Mouse (Mus musculus) stomach, embryonic 16.5 days (tissue): ENCODE results near the gene Adtrp. TPM values are rescaled to one million over a fixed set of nuclear protein-coding genes. Genes with fewer than 3 reads are reported as not detected.

ENCODE experiments used
- ATAC-seq: fragments of 200-750 bp; cut with Nextera tagmentation; 2 replicates; pipeline ENCODE4 v1.8.0; 2017; ENCODE audit warnings: moderate number of reproducible peaks, moderate TSS enrichment; ENCODE audit not compliant: insufficient read depth, low FRiP score
- H3K27ac ChIP-seq: fragments of 300-500 bp; sonication (generic); 2 replicates; pipeline ENCODE4 v1.5.1; 2014; ENCODE audit warnings: low read length
- H3K27me3 ChIP-seq: fragments of 300-500 bp; sonication (generic); 2 replicates; pipeline ENCODE4 v1.6.1; 2014; ENCODE audit warnings: low read length, control low read depth, mixed read lengths; ENCODE audit not compliant: control insufficient read depth, insufficient read depth
- H3K36me3 ChIP-seq: fragments of 300-500 bp; sonication (generic); 2 replicates; pipeline ENCODE4 v1.6.1; 2014; ENCODE audit warnings: low read length; ENCODE audit not compliant: control insufficient read depth, insufficient read depth
- H3K4me1 ChIP-seq: fragments of 300-500 bp; sonication (generic); 2 replicates; pipeline ENCODE4 v1.6.1; 2014; ENCODE audit warnings: low read length, control low read depth, mixed read lengths; ENCODE audit not compliant: control insufficient read depth, insufficient read depth
- H3K4me2 ChIP-seq: fragments of 300-500 bp; sonication (generic); 2 replicates; pipeline ENCODE4 v1.6.1; 2014; ENCODE audit warnings: low read depth, low read length, mixed read lengths
- H3K4me3 ChIP-seq: fragments of 300-500 bp; sonication (generic); replicated peaks from 2 replicates; pipeline ENCODE4 v1.5.1; 2014; ENCODE audit warnings: mild to moderate bottlenecking, low read length
- H3K9ac ChIP-seq: fragments of 300-500 bp; sonication (generic); 2 replicates; pipeline ENCODE4 v1.6.1; 2014; ENCODE audit warnings: low read length
- H3K9me3 ChIP-seq: fragments of 300-500 bp; sonication (generic); replicated peaks from 2 replicates; pipeline ENCODE4 v1.6.1; 2016; ENCODE audit warnings: low read length, control low read depth; ENCODE audit not compliant: control insufficient read depth
- WGBS: fragments of 180-500 bp; shearing (Covaris S2); extraction: QIAGEN DNeasy Blood & Tissue Kit; methylation state at CpG from one replicate; pipeline ENCODE4 v1.1.7; 2014; 5-methylcytosine and 5-hydroxymethylcytosine counted together
- polyA plus RNA-seq: library from polyadenylated mRNA; unstranded; fragments of >200 nt; fragmentation: Nextera tagmentation; extraction: Ambion mirVana; gene quantifications from 2 replicates; pipeline ENCODE4 v1.2.1, GENCODE M21; 2015

Gene Adtrp
- polyA plus RNA-seq, 1 experiment from 2014 or later, result 5.6 TPM

- no peak for ATAC-seq
- H3K9me3 ChIP-seq, result no peaks in the 10 kb centered on the region
- H3K4me2 ChIP-seq, result no peak overlapping the region
- H3K27me3 ChIP-seq, result no peaks in the 10 kb centered on the region
- no peak overlapping the region for H3K4me3 ChIP-seq
- H3K4me1 ChIP-seq, result peaks cover 6% of the 10 kb centered on the region; the same call in 1 of the 2 replicates
- H3K36me3 ChIP-seq, result no peaks in the 10 kb centered on the region
- WGBS, result 71% methylated on average over 7 of the region's 7 CpGs
- no peak overlapping the region for H3K27ac ChIP-seq
- no peak overlapping the region for H3K9ac ChIP-seq
Observed at GRCm38 (mm10) chr13:41805138-41805820, 42.2 kb downstream of the Adtrp start.

DNA sequence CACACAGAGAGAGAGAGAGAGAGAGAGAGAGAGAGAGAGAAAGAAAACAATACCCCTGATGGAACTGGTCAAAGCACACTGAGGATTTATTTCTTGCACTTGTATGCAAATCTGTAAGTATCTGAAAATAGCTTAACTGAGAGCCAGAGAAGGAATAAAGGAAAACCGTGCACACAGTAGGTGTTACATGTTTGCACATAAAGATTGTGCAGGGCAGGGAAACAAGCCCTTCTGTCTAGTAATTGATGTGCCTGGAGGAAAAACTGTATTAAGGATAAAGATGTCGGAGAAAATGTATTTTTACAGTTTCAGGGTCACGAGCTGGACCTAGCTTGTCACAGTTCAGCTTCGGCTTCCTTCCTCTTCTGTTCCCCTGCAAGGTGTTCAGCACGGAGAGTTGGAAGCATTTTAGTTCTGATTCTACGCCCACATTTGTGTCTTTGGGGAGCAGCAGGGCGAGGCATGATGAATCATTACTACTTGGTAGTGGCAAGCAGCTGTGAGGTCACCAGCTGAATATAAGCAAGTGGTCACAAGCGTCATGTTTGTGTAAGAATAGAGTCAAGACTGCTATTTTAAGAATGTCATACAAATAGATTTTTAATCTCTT, 43.7 kb downstream of the Adtrp start:
- WGBS, result 34% methylated on average over 8 of the region's 8 CpGs
- H3K9me3 ChIP-seq, result no peaks in the 10 kb centered on the region
- H3K36me3 ChIP-seq, result no peaks in the 10 kb centered on the region
- H3K9ac ChIP-seq, result no peak overlapping the region
- H3K4me3 ChIP-seq, result no peak overlapping the region
- no peak for ATAC-seq
- H3K4me2 ChIP-seq, result no peak overlapping the region
- peaks cover 6% of the 10 kb centered on the region; the same call in 1 of the 2 replicates for H3K4me1 ChIP-seq
- no peaks in the 10 kb centered on the region for H3K27me3 ChIP-seq
- H3K27ac ChIP-seq, result peak overlapping the region; percentile 7; the same call in 1 of the 2 replicates

GRCm38 (mm10) chr13:41801177-41801636, 46.3 kb downstream of the Adtrp start:
- Histone ChIP-seq H3K4me3 (no peak overlapping the region), H3K36me3 (no peaks in the 10 kb centered on the region), H3K27me3 (no peaks in the 10 kb centered on the region), H3K27ac (no peak overlapping the region), H3K4me2 (no peak overlapping the region; the same call in 1 of the 2 replicates), H3K4me1 (peaks cover 6% of the 10 kb centered on the region; the same call in 1 of the 2 replicates), H3K9ac (0 out of 2 replicates have a peak overlapping the region, but pooled peaks have one; percentile 7), H3K9me3 (no peaks in the 10 kb centered on the region)
- no peak for ATAC-seq
- WGBS, result 21% methylated on average over 8 of the region's 8 CpGs

- H3K4me3 ChIP-seq, result no peak overlapping the region
- no peaks in the 10 kb centered on the region for H3K4me1 ChIP-seq
- no peak overlapping the region for H3K9ac ChIP-seq
- H3K4me2 ChIP-seq, result no peak overlapping the region
- 87% methylated on average over 6 of the region's 6 CpGs for WGBS
- H3K36me3 ChIP-seq, result no peaks in the 10 kb centered on the region
- no peaks in the 10 kb centered on the region for H3K27me3 ChIP-seq
- ATAC-seq, result no peak
- no peak overlapping the region for H3K27ac ChIP-seq
- no peaks in the 10 kb centered on the region for H3K9me3 ChIP-seq
Observed at GRCm38 (mm10) chr13:41792849-41793248, 54.6 kb downstream of the Adtrp start.

DNA sequence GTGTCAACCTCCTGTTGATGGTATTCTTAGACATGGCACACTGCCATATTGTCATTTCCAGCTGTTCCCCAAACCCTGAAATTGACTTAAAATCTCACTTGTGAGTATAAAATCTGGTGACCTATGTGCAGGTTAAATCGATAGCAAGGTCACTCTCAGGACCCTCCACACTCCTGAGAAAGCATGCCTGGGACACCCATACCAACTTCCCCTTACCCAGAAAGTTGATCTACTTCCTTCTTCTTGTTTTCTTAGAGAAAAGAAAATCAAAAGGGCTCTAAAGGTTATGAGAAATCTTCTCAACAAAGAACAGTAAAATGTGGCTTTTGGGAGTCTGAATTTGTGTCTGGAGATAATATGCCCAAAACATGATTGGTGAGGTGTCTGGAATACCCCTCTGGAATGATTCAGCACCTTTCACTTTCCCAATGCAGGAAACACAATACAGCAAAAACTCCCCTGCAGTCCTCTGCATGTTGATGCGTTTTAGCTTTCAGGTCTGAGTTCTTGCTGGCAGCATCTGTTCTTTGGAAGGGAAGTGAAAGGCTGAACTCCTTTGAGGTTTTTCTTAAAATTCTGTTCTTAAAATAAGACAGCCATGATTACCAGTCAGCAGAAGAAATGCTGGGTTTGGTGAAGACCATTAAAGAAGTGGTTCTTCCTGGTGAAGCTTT, 59.5 kb downstream of the Adtrp start:
- ATAC-seq, result no peak
- H3K27ac ChIP-seq, result no peak overlapping the region
- WGBS, result 79% methylated on average over 2 of the region's 2 CpGs
- no peaks in the 10 kb centered on the region for H3K27me3 ChIP-seq
- no peak overlapping the region for H3K4me3 ChIP-seq
- no peaks in the 10 kb centered on the region for H3K36me3 ChIP-seq
- no peak overlapping the region for H3K9ac ChIP-seq
- no peaks in the 10 kb centered on the region for H3K4me1 ChIP-seq
- H3K9me3 ChIP-seq, result no peaks in the 10 kb centered on the region
- H3K4me2 ChIP-seq, result no peak overlapping the region

GRCm38 (mm10) chr13:41786640-41787039, 60.8 kb downstream of the Adtrp start:
- no peak overlapping the region for H3K27ac ChIP-seq
- H3K4me3 ChIP-seq, result no peak overlapping the region
- H3K27me3 ChIP-seq, result no peaks in the 10 kb centered on the region
- no peak for ATAC-seq
- 86% methylated on average over 3 of the region's 3 CpGs for WGBS
- no peak overlapping the region for H3K4me2 ChIP-seq
- no peak overlapping the region for H3K9ac ChIP-seq
- H3K9me3 ChIP-seq, result no peaks in the 10 kb centered on the region
- no peaks in the 10 kb centered on the region for H3K4me1 ChIP-seq
- no peaks in the 10 kb centered on the region for H3K36me3 ChIP-seq

DNA sequence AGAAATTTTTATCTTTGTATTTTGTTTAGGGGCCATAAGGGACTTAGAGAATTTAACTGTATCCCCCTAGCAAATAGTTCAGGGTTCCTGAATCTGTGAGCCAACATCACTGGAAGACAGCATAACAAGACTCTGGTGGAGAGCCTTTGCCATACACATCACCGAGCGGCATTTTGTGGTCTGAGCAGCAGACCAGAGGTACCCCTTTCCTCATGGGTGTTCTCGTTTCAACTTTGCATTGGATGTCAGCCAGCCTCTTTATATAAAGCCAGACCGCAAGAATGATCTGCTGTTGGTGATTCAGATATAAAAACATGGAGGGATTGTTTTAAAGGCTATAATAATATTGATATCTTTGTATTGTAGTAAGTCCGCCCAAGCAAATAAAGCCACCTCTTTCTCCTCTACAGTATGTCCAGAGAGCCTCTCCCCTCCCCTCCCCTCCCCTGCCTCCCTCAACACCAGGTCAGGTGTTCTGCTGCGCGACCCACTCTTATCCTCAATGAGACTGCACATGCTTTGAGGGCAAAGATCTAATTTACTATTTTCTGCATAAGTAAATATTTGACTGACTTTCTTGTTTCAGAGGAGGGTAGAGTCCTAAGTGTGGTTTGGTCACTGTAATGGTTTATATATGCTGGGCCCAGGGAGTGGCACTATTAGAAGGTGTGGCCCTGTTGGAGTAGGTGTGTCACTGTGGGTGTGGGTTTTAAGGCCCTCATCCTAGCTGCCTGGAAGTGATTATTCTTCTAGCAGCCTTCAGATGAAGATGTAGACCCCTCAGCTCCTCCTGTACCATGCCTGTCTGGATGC, 62.4 kb downstream of the Adtrp start:
- H3K36me3 ChIP-seq, result no peaks in the 10 kb centered on the region
- no peaks in the 10 kb centered on the region for H3K4me1 ChIP-seq
- H3K9me3 ChIP-seq, result no peaks in the 10 kb centered on the region
- no peaks in the 10 kb centered on the region for H3K27me3 ChIP-seq
- no peak overlapping the region for H3K4me2 ChIP-seq
- WGBS, result 80% methylated on average over 7 of the region's 7 CpGs
- peak; percentile 50; the same call in 1 of the 2 replicates for ATAC-seq
- H3K9ac ChIP-seq, result no peak overlapping the region
- no peak overlapping the region for H3K4me3 ChIP-seq
- no peak overlapping the region for H3K27ac ChIP-seq

- Histone ChIP-seq H3K4me2 (no peak overlapping the region), H3K9ac (no peak overlapping the region), H3K27ac (no peak overlapping the region), H3K4me3 (no peak overlapping the region), H3K27me3 (no peaks in the 10 kb centered on the region), H3K4me1 (no peaks in the 10 kb centered on the region), H3K9me3 (no peaks in the 10 kb centered on the region), H3K36me3 (no peaks in the 10 kb centered on the region)
- WGBS, result 73% methylated on average over 4 of the region's 4 CpGs
- no peak for ATAC-seq
Observed at GRCm38 (mm10) chr13:41780296-41780695, 67.2 kb downstream of the Adtrp start.
